Mouse (Mus musculus) intestine, embryonic 16.5 days (tissue): ENCODE measurements around the gene Pigt. TPM values are rescaled to one million over a fixed set of nuclear protein-coding genes. Genes with fewer than 3 reads are reported as not detected.
A peak's percentile ranks its signal among the peaks of the same experiment; 100 is the strongest.

Experiments used
- ATAC-seq: fragments of 200-750 bp; cut with Nextera tagmentation; 2 replicates; pipeline ENCODE4 v1.8.0; 2017; ENCODE audit warnings: moderate TSS enrichment, moderate library complexity
- H3K27ac ChIP-seq: fragments of 300-500 bp; sonication (generic); 2 replicates; pipeline ENCODE4 v1.5.1; 2014; ENCODE audit warnings: mild to moderate bottlenecking, low read length
- H3K27me3 ChIP-seq: fragments of 300-500 bp; sonication (generic); replicated peaks from 2 replicates; pipeline ENCODE4 v1.6.1; 2014; ENCODE audit warnings: low read length, control low read depth, mixed read lengths; ENCODE audit not compliant: control insufficient read depth, insufficient read depth
- H3K36me3 ChIP-seq: fragments of 300-500 bp; sonication (generic); 2 replicates; pipeline ENCODE4 v1.6.1; 2014; ENCODE audit warnings: low read length, control low read depth; ENCODE audit not compliant: control insufficient read depth, insufficient read depth
- H3K4me1 ChIP-seq: fragments of 300-500 bp; sonication (generic); 2 replicates; pipeline ENCODE4 v1.6.1; 2014; ENCODE audit warnings: low read length, control low read depth, mixed read lengths; ENCODE audit not compliant: control insufficient read depth, insufficient read depth
- H3K4me2 ChIP-seq: fragments of 300-500 bp; sonication (generic); 2 replicates; pipeline ENCODE4 v1.6.1; 2014; ENCODE audit warnings: low read depth, low read length, control low read depth
- H3K4me3 ChIP-seq: fragments of 300-500 bp; sonication (generic); 2 replicates; pipeline ENCODE4 v1.5.1; 2014; ENCODE audit warnings: mild to moderate bottlenecking, low read length
- H3K9ac ChIP-seq: fragments of 300-500 bp; sonication (generic); 2 replicates; pipeline ENCODE4 v1.6.1; 2014; ENCODE audit warnings: low read depth, low read length
- H3K9me3 ChIP-seq: fragments of 300-500 bp; sonication (generic); 2 replicates; pipeline ENCODE4 v1.6.1; 2016; ENCODE audit warnings: low read length, control low read depth; ENCODE audit not compliant: control insufficient read depth
- WGBS: fragments of 180-500 bp; shearing (Covaris S2); extraction: QIAGEN DNeasy Blood & Tissue Kit; methylation state at CpG from one replicate; pipeline ENCODE4 v1.1.7; 2014; 5-methylcytosine and 5-hydroxymethylcytosine counted together
- polyA plus RNA-seq: library from polyadenylated mRNA; unstranded; fragments of >200 nt; fragmentation: Nextera tagmentation; extraction: Ambion mirVana; gene quantifications from 2 replicates; pipeline ENCODE4 v1.2.1, GENCODE M21; 2015

The Pigt gene
- polyA plus RNA-seq, 1 experiment from 2014 or later, result 59.1 TPM

DNA sequence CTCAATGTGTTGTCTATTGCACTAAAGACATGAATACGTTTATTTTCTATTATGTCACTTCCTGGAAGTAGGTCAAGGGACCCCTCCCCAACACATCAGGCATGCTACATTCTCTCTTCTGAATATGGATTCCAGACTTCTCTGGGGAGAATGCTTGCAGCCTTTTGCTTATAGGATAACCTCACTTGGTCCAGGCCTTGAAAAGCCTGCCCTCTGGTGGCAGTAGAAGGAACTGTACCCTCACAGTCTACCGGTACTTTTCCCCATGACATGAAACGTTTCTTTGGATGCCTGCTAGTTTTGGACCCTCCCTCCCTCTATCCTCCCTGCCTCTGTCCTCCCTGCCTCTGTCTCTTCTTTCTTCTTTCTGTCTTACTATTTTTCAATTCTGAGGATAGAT, 33.8 kb downstream of the Pigt start:
- ATAC-seq, result peak; percentile 33; the same call in 1 of the 2 replicates
- Histone ChIP-seq H3K27me3 (no peaks in the 10 kb centered on the region), H3K9me3 (no peaks in the 10 kb centered on the region), H3K27ac (no peak overlapping the region), H3K4me3 (no peak overlapping the region), H3K9ac (no peak overlapping the region), H3K4me1 (no peaks in the 10 kb centered on the region), H3K4me2 (no peak overlapping the region), H3K36me3 (no peaks in the 10 kb centered on the region)
- 4% methylated on average over 3 of the region's 3 CpGs for WGBS

DNA sequence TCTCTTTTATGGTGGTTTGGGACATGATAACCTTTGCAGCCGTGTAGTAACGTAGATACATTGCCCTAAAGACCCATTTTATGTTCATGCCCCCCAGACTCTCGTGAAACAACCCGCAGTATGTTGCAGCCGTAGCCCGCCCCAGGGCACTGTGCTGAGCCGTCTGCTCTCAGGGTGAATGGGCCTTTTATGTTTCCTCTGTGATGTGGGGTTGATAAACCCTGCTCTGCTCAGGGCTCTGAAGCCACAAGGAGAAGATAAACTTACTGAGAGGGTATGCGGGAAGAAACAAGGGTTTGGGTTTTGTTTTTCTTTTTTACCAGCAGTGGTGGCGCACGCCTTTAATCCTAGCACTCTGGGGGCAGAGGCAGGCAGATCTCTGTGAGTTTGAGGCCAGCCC, 37.0 kb downstream of the Pigt start:
- Histone ChIP-seq H3K4me2 (no peak overlapping the region), H3K27me3 (no peaks in the 10 kb centered on the region), H3K9me3 (no peaks in the 10 kb centered on the region), H3K4me1 (no peaks in the 10 kb centered on the region), H3K36me3 (no peaks in the 10 kb centered on the region), H3K27ac (no peak overlapping the region), H3K9ac (no peak overlapping the region), H3K4me3 (no peak overlapping the region)
- no peak for ATAC-seq
- 77% methylated on average over 10 of the region's 10 CpGs for WGBS

DNA sequence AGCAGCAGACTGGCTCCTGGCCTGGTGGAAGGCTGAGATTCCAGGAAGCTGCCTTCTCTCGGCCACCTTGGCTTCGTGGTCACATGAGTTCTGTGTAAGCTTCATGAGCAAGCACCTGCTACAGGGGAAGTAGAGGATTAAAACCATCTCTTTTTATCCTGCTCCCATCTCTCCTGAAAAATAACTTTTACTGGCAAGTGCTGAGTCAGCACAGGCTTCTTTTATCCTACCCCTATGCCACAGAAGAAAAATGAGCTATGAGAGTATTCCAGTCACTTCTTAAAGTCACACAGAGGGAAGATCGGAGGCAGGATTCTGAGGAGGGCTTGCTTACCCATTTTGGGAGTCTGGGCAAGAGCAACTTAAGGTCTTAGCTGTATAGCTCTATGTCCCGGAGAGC, 39.7 kb downstream of the Pigt start:
- Histone ChIP-seq H3K27ac (no peak overlapping the region), H3K9ac (no peak overlapping the region), H3K4me1 (peaks cover 4% of the 10 kb centered on the region; the same call in 1 of the 2 replicates), H3K9me3 (no peaks in the 10 kb centered on the region), H3K36me3 (no peaks in the 10 kb centered on the region), H3K27me3 (no peaks in the 10 kb centered on the region), H3K4me3 (no peak overlapping the region), H3K4me2 (no peak overlapping the region)
- no peak for ATAC-seq
- 81% methylated on average over 4 of the region's 4 CpGs for WGBS

DNA sequence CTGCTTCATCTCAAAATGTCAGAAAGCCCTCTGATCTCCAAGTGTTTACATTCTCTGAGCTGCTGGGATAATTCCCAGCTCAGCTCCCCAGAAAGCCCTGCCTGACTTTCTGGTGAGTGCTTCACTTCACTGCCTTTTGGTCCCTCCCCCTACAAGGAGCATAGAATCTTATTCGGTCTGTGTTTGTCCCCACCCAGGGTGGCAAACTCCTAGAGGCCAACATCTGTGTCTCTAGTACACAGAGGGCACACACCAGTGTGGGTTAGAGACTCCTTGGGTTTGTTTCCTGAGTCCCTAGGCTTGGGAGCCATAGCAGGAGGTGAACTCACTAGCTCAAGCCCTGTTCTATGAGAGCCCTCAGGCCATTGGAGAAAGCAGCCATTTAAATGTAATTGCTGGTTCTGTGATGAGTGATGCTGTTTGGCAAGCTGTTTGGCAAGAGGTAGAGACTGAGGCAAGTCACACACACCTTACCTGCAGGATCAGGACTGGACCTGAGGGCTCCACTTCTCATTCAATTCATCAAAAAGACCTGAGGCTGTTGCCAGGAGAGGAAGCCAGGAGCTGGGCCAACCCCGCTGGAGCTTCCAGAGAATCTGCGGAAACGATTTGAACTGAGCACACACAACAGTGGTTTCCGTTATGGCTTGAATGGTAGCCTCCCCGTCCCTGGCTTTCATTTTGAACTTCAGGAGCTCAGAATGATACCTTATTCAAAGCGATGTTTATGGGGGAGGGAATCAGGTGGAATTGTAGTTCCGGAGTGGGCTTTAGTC, 43.5 kb downstream of the Pigt start:
- Histone ChIP-seq H3K36me3 (no peaks in the 10 kb centered on the region), H3K9ac (no peak overlapping the region), H3K4me1 (peaks cover 8% of the 10 kb centered on the region; the same call in 1 of the 2 replicates), H3K4me3 (no peak overlapping the region), H3K27ac (peak overlapping the region; percentile 33), H3K27me3 (no peaks in the 10 kb centered on the region), H3K9me3 (no peaks in the 10 kb centered on the region), H3K4me2 (no peak overlapping the region)
- WGBS, result 31% methylated on average over 8 of the region's 8 CpGs
- ATAC-seq, result peak; percentile 43

DNA sequence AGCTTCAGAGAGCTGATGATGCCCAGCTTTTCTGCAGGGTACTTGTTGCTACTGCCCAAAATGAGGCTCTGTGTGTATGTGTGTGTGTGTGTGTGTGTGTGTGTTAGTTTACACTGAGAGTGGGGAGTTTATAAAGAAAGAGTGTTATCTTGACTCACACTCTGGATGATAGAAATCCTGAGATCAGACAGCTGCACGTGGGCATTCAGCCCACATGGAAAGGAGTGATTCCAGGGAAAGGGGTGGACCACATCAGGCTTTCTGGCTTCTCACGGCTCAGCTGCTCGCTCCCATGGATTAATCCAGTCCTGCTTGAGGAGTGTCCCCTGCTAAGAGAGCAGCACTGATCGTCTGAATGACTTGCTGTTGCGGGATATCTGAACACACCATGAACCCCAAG, 44.8 kb downstream of the Pigt start:
- Histone ChIP-seq H3K9me3 (no peaks in the 10 kb centered on the region), H3K9ac (no peak overlapping the region), H3K4me1 (peaks cover 8% of the 10 kb centered on the region; the same call in 1 of the 2 replicates), H3K4me2 (no peak overlapping the region), H3K36me3 (no peaks in the 10 kb centered on the region), H3K27me3 (no peaks in the 10 kb centered on the region), H3K4me3 (no peak overlapping the region), H3K27ac (no peak overlapping the region)
- WGBS, result 62% methylated on average over 5 of the region's 5 CpGs
- no peak for ATAC-seq

DNA sequence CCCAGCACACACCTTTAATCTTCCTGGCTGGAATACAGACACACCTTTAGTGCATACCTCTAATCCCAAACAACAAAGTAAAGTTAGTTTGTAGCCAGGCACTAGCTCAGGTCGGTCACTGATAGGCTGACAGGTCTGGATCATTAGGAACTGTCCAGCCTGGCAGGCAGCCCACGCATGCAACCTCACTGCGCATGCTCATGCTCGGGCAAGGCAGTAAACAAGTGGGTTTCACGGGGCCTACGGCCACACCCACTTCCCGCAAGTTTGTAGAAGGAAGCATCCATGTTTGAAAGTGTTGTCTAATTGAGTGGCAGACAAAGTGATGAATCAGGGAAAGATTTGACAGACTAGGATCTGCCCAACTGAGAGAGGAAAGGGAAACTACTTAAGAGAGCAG, 45.3 kb downstream of the Pigt start:
- WGBS, result 79% methylated on average over 7 of the region's 7 CpGs
- no peaks in the 10 kb centered on the region for H3K9me3 ChIP-seq
- H3K4me2 ChIP-seq, result no peak overlapping the region
- H3K4me1 ChIP-seq, result peaks cover 8% of the 10 kb centered on the region; the same call in 1 of the 2 replicates
- no peak for ATAC-seq
- H3K9ac ChIP-seq, result no peak overlapping the region
- no peaks in the 10 kb centered on the region for H3K36me3 ChIP-seq
- H3K4me3 ChIP-seq, result no peak overlapping the region
- no peak overlapping the region for H3K27ac ChIP-seq
- no peaks in the 10 kb centered on the region for H3K27me3 ChIP-seq

DNA sequence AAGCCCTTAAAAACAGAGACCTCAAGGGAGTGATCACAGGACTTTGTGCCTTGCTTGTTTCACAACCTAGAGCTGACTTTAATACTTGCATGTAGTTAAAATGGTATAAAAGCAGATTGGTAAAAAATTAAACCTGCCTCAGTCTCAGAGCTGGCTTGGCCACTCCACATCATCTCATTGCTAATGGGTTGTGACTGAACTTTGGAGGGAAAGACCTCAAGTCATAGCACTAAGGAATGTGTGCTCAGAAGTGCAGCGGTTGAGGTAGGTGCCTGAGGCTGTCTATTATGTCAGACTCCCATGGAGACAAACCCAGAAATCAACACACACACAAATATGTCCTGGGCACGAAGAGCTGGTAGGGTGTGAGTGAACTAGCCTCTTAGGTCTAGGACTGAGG, 46.4 kb downstream of the Pigt start:
- no peak for ATAC-seq
- Histone ChIP-seq H3K27ac (no peak overlapping the region), H3K4me2 (no peak overlapping the region), H3K9me3 (no peaks in the 10 kb centered on the region), H3K36me3 (no peaks in the 10 kb centered on the region), H3K9ac (no peak overlapping the region), H3K27me3 (no peaks in the 10 kb centered on the region), H3K4me3 (no peak overlapping the region), H3K4me1 (peaks cover 8% of the 10 kb centered on the region; the same call in 1 of the 2 replicates)
- 63% methylated on average over 2 of the region's 2 CpGs for WGBS

DNA sequence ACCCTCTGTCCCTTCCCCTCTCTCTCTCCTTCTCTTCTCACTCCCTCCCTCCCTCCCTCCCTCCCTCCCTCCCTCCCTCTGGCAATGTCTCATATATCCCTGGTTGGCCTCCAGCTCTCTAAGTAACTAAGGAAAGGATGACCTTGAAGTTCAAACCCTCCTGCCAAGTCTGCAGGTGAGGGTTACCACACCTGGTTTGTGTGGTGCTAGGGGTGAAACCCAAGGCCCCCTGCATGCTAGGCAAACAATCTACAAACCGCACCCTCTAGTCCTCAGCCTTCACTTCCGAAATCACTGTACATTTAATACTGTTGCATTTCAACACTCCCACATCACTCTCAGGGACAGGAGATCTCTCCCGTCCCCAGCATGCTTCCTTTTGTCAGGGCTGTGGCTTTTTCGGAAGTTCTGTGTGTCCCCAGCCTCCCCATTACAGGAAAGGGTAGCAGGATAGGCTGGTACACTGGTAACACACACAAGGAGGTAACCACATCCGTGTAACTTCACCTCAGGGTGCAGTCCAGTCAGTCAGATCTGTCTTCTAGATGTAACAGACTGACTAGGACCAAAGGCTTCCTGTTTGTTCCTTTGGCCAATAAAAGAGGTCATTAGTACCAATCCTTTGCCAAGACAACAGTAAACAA, 47.3 kb downstream of the Pigt start:
- no peaks in the 10 kb centered on the region for H3K9me3 ChIP-seq
- no peak overlapping the region for H3K27ac ChIP-seq
- no peak overlapping the region for H3K4me2 ChIP-seq
- no peak overlapping the region for H3K4me3 ChIP-seq
- H3K27me3 ChIP-seq, result no peaks in the 10 kb centered on the region
- 32% methylated on average over 5 of the region's 5 CpGs for WGBS
- H3K36me3 ChIP-seq, result no peaks in the 10 kb centered on the region
- ATAC-seq, result peak; percentile 22; the same call in 1 of the 2 replicates
- H3K9ac ChIP-seq, result no peak overlapping the region
- H3K4me1 ChIP-seq, result peaks cover 8% of the 10 kb centered on the region; the same call in 1 of the 2 replicates

DNA sequence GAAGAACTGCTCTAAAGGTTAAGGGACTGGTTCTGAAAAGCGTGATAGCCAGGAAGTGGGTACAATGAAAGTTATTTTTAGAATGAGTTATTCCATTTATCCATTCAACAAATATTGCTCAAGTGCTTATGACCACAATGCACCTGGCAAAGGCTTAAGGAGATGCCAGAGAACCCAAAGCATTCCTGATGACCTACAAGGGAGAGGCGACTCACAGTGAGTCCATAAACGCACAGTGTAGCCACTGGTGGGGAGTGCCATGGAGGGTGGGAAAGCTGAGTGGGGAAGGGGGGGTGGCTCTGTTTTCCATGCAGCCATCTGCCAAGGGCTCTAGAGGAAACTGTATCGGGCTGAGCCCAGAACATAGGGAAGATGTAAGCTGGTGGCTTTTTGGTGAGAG, 52.0 kb downstream of the Pigt start:
- no peak overlapping the region for H3K27ac ChIP-seq
- no peaks in the 10 kb centered on the region for H3K9me3 ChIP-seq
- H3K27me3 ChIP-seq, result no peaks in the 10 kb centered on the region
- WGBS, result 37% methylated on average over 4 of the region's 4 CpGs
- no peak overlapping the region for H3K4me3 ChIP-seq
- no peak overlapping the region for H3K9ac ChIP-seq
- no peaks in the 10 kb centered on the region for H3K36me3 ChIP-seq
- H3K4me1 ChIP-seq, result 0 out of 2 replicates have a peak, but pooled peaks cover 4% of the 10 kb centered on the region
- H3K4me2 ChIP-seq, result no peak overlapping the region
- no peak for ATAC-seq
